Comparison of ENCODE assay signal across 8 mouse cellular contexts in genomic region chr16:17744536-17744935, GRCm38 (mm10). TPM values are rescaled to one million over a fixed set of nuclear protein-coding genes. Genes with fewer than 3 reads are reported as not detected.
DNase-seq lines count a peak whose midpoint lies in the region; ATAC-seq and TF ChIP-seq lines count a peak whose summit lies in the region.

No protein-coding gene starts in this region.

- H3K4me3 ChIP-seq in forebrain, postnatal 0 days (ENCODE audit: low read depth, low read length): no peak overlapping the region
- no peak overlapping the region for H3K4me3 ChIP-seq in forebrain, embryonic 16.5 days (replicated peaks; ENCODE audit: low read length)
- H3K4me3 ChIP-seq in neural tube, embryonic 15.5 days (replicated peaks): no peak overlapping the region

- no peak overlapping the region for H3K4me2 ChIP-seq in forebrain, postnatal 0 days (ENCODE audit: low read depth)
- H3K4me2 ChIP-seq in forebrain, embryonic 16.5 days (ENCODE audit: low read length): no peak overlapping the region
- no peak overlapping the region for H3K4me2 ChIP-seq in neural tube, embryonic 15.5 days

- 10% methylated on average over 1 of the region's 1 CpGs for WGBS in forebrain, postnatal 0 days
- WGBS in forebrain, embryonic 16.5 days: 20% methylated on average over 1 of the region's 1 CpGs
- 11% methylated on average over 1 of the region's 1 CpGs for WGBS in neural tube, embryonic 15.5 days

- peak; percentile 65 for TF ChIP-seq CTCF in forebrain, postnatal 0 days (IDR thresholded peaks at IDR 0.05; ENCODE audit: low read depth)

- H3K27me3 ChIP-seq in forebrain, postnatal 0 days (ENCODE audit: insufficient read depth, low read length): no peaks in the 10 kb centered on the region
- no peaks in the 10 kb centered on the region; the same call in 1 of the 2 replicates for H3K27me3 ChIP-seq in forebrain, embryonic 16.5 days (replicated peaks; ENCODE audit: control insufficient read depth, insufficient read depth, low read length)
- H3K27me3 ChIP-seq in neural tube, embryonic 15.5 days (replicated peaks): no peaks in the 10 kb centered on the region

- H3K9me3 ChIP-seq in forebrain, postnatal 0 days (ENCODE audit: low read length): no peaks in the 10 kb centered on the region
- no peaks in the 10 kb centered on the region for H3K9me3 ChIP-seq in forebrain, embryonic 16.5 days (ENCODE audit: control insufficient read depth, low read length)
- H3K9me3 ChIP-seq in neural tube, embryonic 15.5 days (replicated peaks): no peaks in the 10 kb centered on the region

- no peak overlapping the region for H3K9ac ChIP-seq in forebrain, postnatal 0 days
- H3K9ac ChIP-seq in forebrain, embryonic 16.5 days (replicated peaks; ENCODE audit: low read depth, low read length): no peak overlapping the region
- H3K9ac ChIP-seq in neural tube, embryonic 15.5 days (replicated peaks): no peak overlapping the region

- no peaks in the 10 kb centered on the region for H3K36me3 ChIP-seq in forebrain, postnatal 0 days (ENCODE audit: insufficient read depth)
- no peaks in the 10 kb centered on the region for H3K36me3 ChIP-seq in forebrain, embryonic 16.5 days (ENCODE audit: control insufficient read depth, insufficient read depth)
- H3K36me3 ChIP-seq in neural tube, embryonic 15.5 days: no peaks in the 10 kb centered on the region

- no peak; the same call in 1 of the 2 replicates for ATAC-seq in forebrain, postnatal 0 days
- ATAC-seq in forebrain, embryonic 16.5 days: no peak
- ATAC-seq in neural tube, embryonic 15.5 days (ENCODE audit: low FRiP score): no peak

- DNase-seq in forebrain, postnatal 0 days: peak; percentile 47
- peak; percentile 57 for DNase-seq in neural tube, embryonic 10.5 days (ENCODE audit: extremely low spot score, low spot score)
- DNase-seq in embryo, embryonic 10.5 days (ENCODE audit: low spot score): peak; percentile 76
- peak; percentile 42 for DNase-seq in lung, postnatal 36 days
- DNase-seq in frontal cortex, postnatal 25 days (ENCODE audit: low spot score in 2 of 2): no peak
- no peak for DNase-seq in Muller cell, postnatal 12 days (ENCODE audit: inconsistent ontology term)

- no peak overlapping the region for H3K27ac ChIP-seq in forebrain, postnatal 0 days (ENCODE audit: low read depth, low read length)
- no peak overlapping the region for H3K27ac ChIP-seq in forebrain, embryonic 16.5 days (ENCODE audit: low read length)
- no peak overlapping the region for H3K27ac ChIP-seq in neural tube, embryonic 15.5 days (replicated peaks)

- no peaks in the 10 kb centered on the region for H3K4me1 ChIP-seq in forebrain, postnatal 0 days (ENCODE audit: insufficient read depth)
- H3K4me1 ChIP-seq in forebrain, embryonic 16.5 days (replicated peaks; ENCODE audit: control insufficient read depth, insufficient read depth, low read length): no peaks in the 10 kb centered on the region
- H3K4me1 ChIP-seq in neural tube, embryonic 15.5 days: no peaks in the 10 kb centered on the region

RNA-seq across cellular contexts. Expression of gene Med15, which starts 11.8 kb away (rescaled TPM):
- 45.6 and 48.5 TPM in 2 replicates for total RNA-seq in forebrain, postnatal 0 days (2014; rRNA removed)
- 40.9 and 46.9 TPM in 2 replicates for polyA plus RNA-seq in forebrain, postnatal 0 days (2015; fragmentation: Nextera tagmentation; extraction: Ambion mirVana)
- polyA plus RNA-seq in forebrain, embryonic 16.5 days (2015; fragmentation: Nextera tagmentation; extraction: Ambion mirVana): 41.9 and 50.1 TPM in 2 replicates
- 46.1 and 47.3 TPM in 2 replicates for polyA plus RNA-seq in neural tube, embryonic 15.5 days (2015; fragmentation: Nextera tagmentation; extraction: Ambion mirVana)

RNA-seq across cellular contexts. Expression of gene Klhl22, which starts 14.9 kb away (rescaled TPM):
- 117 and 162 TPM in 2 replicates for total RNA-seq in forebrain, postnatal 0 days (2014; rRNA removed)
- polyA plus RNA-seq in forebrain, postnatal 0 days (2015; fragmentation: Nextera tagmentation; extraction: Ambion mirVana): 69.6 and 73.8 TPM in 2 replicates
- 76.1 and 89.5 TPM in 2 replicates for polyA plus RNA-seq in forebrain, embryonic 16.5 days (2015; fragmentation: Nextera tagmentation; extraction: Ambion mirVana)
- polyA plus RNA-seq in neural tube, embryonic 15.5 days (2015; fragmentation: Nextera tagmentation; extraction: Ambion mirVana): 86.2 and 89.1 TPM in 2 replicates

RNA-seq across cellular contexts. Expression of gene Scarf2, which starts 52.5 kb away (rescaled TPM):
- 6.2 and 10.6 TPM in 2 replicates for total RNA-seq in forebrain, postnatal 0 days (2014; rRNA removed)
- 1.9 and 2.1 TPM in 2 replicates for polyA plus RNA-seq in forebrain, postnatal 0 days (2015; fragmentation: Nextera tagmentation; extraction: Ambion mirVana)
- polyA plus RNA-seq in forebrain, embryonic 16.5 days (2015; fragmentation: Nextera tagmentation; extraction: Ambion mirVana): 0.99 and 1.4 TPM in 2 replicates
- polyA plus RNA-seq in neural tube, embryonic 15.5 days (2015; fragmentation: Nextera tagmentation; extraction: Ambion mirVana): 2.7 and 3.8 TPM in 2 replicates

Comparison
In these comparisons a context has a peak if more than half of its experiments do, and no peak if none do; other contexts are left out.
1. DNase-seq: peak in forebrain, postnatal 0 days (single experiment), neural tube, embryonic 10.5 days (single experiment), embryo, embryonic 10.5 days (single experiment) and lung, postnatal 36 days (single experiment); none in frontal cortex, postnatal 25 days (0 of 2) and Muller cell, postnatal 12 days (single experiment).